Mouse (Mus musculus) midbrain, embryonic 14.5 days (tissue): ENCODE measurements around the gene Slc6a6. TPM values are rescaled to one million over a fixed set of nuclear protein-coding genes. Genes with fewer than 3 reads are reported as not detected.
A peak's percentile ranks its signal among the peaks of the same experiment; 100 is the strongest.

Source experiments
- ATAC-seq: fragments of 200-750 bp; cut with Nextera tagmentation; 2 replicates; pipeline ENCODE4 v1.8.0; 2017; ENCODE audit warnings: moderate number of reproducible peaks, moderate library complexity; ENCODE audit not compliant: low FRiP score, low TSS enrichment
- DNase-seq: peaks from one replicate; pipeline ENCODE4 v3.0.0-alpha.2; 2015
- H3K27ac ChIP-seq: fragments of 300-500 bp; sonication (generic); replicated peaks from 2 replicates; pipeline ENCODE4 v1.5.1; 2014; ENCODE audit warnings: mild to moderate bottlenecking, low read depth, low read length, moderate library complexity
- H3K27me3 ChIP-seq: fragments of 300-500 bp; sonication (generic); 2 replicates; pipeline ENCODE4 v1.6.1; 2014; ENCODE audit warnings: low read length, control low read depth, mixed read lengths; ENCODE audit not compliant: control insufficient read depth, insufficient read depth
- H3K36me3 ChIP-seq: fragments of 300-500 bp; sonication (generic); 2 replicates; pipeline ENCODE4 v1.6.1; 2014; ENCODE audit warnings: low read length, control low read depth; ENCODE audit not compliant: control insufficient read depth, insufficient read depth
- H3K4me1 ChIP-seq: fragments of 300-500 bp; sonication (generic); 2 replicates; pipeline ENCODE4 v1.6.1; 2014; ENCODE audit warnings: mild to moderate bottlenecking, antibody characterized with exemption, low read length, control low read depth; ENCODE audit not compliant: control insufficient read depth, insufficient read depth
- H3K4me2 ChIP-seq: fragments of 300-500 bp; sonication (generic); 2 replicates; pipeline ENCODE4 v1.6.1; 2014; ENCODE audit warnings: mild to moderate bottlenecking, low read length, moderate library complexity
- H3K4me3 ChIP-seq: fragments of 300-500 bp; sonication (generic); replicated peaks from 2 replicates; pipeline ENCODE4 v1.5.1; 2014; ENCODE audit warnings: low read depth, low read length
- H3K9ac ChIP-seq: fragments of 300-500 bp; sonication (generic); replicated peaks from 2 replicates; pipeline ENCODE4 v1.6.1; 2014; ENCODE audit warnings: mild to moderate bottlenecking, low read length, moderate library complexity
- H3K9me3 ChIP-seq: fragments of 300-500 bp; sonication (generic); 2 replicates; pipeline ENCODE4 v1.6.1; 2016; ENCODE audit warnings: low read length, control low read depth, mixed read lengths; ENCODE audit not compliant: control insufficient read depth
- WGBS: fragments of 180-500 bp; shearing (Covaris S2); extraction: QIAGEN DNeasy Blood & Tissue Kit; methylation state at CpG from one replicate; pipeline ENCODE4 v1.1.7; 2014; 5-methylcytosine and 5-hydroxymethylcytosine counted together
- polyA plus RNA-seq: library from polyadenylated mRNA; unstranded; fragments of >200 nt; fragmentation: Nextera tagmentation; extraction: Ambion mirVana; gene quantifications from 2 replicates; pipeline ENCODE4 v1.2.1, GENCODE M21; 2014

Slc6a6 gene
- polyA plus RNA-seq, 1 experiment from 2014 or later, result 94.3 TPM

DNA sequence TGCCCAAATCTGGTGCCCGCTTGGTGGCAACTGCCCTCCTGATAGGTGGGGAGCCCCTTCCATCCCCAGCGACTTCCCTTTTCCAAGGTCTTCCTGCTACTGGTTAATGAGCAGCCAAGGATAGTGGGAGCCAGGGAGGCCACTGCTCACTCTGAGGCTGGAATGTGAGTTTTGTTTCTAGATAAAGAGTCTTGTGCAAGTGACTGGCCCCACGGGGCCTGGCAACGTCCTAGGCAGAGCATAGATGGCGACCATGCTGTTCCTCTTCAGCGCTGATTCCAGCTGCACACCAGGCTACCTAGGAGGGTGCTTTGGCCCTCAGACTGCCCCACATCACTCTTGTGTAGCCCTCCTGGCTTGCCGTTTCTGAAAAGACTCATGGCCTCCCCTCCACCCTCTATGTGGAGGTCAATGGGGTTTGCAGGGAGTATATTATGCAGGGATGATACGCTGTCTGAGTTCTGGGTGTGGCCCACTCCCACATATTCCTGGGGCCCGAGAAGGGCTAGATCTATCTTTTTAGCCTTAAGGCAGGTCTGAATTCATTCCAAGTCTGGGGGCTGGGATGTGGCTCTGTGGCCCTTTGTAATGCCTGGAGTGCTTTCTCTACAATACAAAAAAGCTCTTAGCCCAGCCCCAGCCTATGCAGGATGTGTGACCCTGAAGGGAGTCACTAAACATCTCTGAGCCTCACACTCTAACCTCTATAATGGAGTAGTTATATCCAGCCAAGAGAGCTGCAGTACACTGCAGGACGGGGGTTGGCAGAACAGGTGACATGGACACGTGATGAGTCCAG lies 17.2 kb downstream of the Slc6a6 start:
- H3K9me3 ChIP-seq, result no peaks in the 10 kb centered on the region
- H3K9ac ChIP-seq, result no peak overlapping the region
- no peak overlapping the region for H3K4me3 ChIP-seq
- ATAC-seq (no peak), DNase-seq (no peak)
- no peaks in the 10 kb centered on the region for H3K27me3 ChIP-seq
- no peak overlapping the region for H3K27ac ChIP-seq
- WGBS, result 81% methylated on average over 11 of the region's 11 CpGs
- H3K4me1 ChIP-seq, result 0 out of 2 replicates have a peak, but pooled peaks cover 8% of the 10 kb centered on the region
- H3K36me3 ChIP-seq, result peaks cover 44% of the 10 kb centered on the region
- no peak overlapping the region for H3K4me2 ChIP-seq

DNA sequence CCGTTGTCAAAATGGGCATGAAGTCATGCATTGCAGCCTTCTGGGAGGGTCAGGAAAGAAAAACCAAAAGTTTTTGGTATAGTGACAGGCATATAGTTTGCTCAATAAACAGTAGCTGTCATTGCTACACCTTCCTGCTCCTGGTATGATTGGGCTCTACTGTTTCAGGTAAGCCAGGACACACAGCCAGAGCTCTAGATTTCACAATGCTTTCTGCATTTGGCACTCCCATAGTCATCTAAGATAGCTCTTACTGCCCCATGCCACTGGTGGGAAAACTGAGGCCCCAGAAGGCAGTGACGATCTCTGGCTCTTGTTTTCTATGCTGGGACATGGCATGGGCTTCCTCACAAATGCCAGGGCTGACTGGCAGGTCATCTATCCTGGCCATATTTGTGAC lies 19.6 kb downstream of the Slc6a6 start:
- Histone ChIP-seq H3K4me2 (no peak overlapping the region), H3K9ac (no peak overlapping the region), H3K27ac (no peak overlapping the region), H3K4me1 (0 out of 2 replicates have a peak, but pooled peaks cover 12% of the 10 kb centered on the region), H3K4me3 (no peak overlapping the region), H3K36me3 (peaks cover 50% of the 10 kb centered on the region), H3K9me3 (no peaks in the 10 kb centered on the region), H3K27me3 (no peaks in the 10 kb centered on the region)
- 97% methylated on average over 2 of the region's 2 CpGs for WGBS
- ATAC-seq (no peak), DNase-seq (no peak)

DNA sequence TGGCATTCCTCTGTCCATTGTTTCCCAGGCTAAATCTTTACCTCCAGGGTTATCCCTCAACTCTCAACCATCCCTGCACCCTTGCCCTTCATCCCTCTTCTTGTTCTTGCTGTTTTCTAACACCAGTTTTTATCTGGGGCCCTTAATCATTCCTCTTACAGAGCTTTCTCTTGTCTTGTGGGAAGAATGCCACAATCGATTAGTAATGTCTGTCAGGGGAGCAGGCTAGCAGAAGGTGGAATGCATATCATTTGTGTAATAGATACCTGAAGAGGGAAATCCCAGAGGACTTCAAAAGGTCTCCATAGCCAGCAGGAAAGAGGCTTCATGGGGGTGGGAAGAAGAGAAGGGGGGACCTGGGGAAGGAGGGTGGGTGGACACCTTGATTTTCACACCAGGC lies 20.6 kb downstream of the Slc6a6 start:
- H3K9ac ChIP-seq, result no peak overlapping the region
- H3K9me3 ChIP-seq, result no peaks in the 10 kb centered on the region
- 95% methylated on average over 1 of the region's 1 CpGs for WGBS
- 0 out of 2 replicates have a peak, but pooled peaks cover 13% of the 10 kb centered on the region for H3K4me1 ChIP-seq
- no peak overlapping the region for H3K27ac ChIP-seq
- no peaks in the 10 kb centered on the region for H3K27me3 ChIP-seq
- ATAC-seq (no peak), DNase-seq (no peak)
- no peak overlapping the region for H3K4me3 ChIP-seq
- H3K4me2 ChIP-seq, result no peak overlapping the region
- H3K36me3 ChIP-seq, result peaks cover 50% of the 10 kb centered on the region

- Histone ChIP-seq H3K36me3 (peaks cover 45% of the 10 kb centered on the region), H3K27ac (no peak overlapping the region), H3K9ac (no peak overlapping the region), H3K4me2 (no peak overlapping the region), H3K9me3 (no peaks in the 10 kb centered on the region), H3K27me3 (no peaks in the 10 kb centered on the region), H3K4me3 (no peak overlapping the region), H3K4me1 (0 out of 2 replicates have a peak, but pooled peaks cover 17% of the 10 kb centered on the region)
- 87% methylated on average over 4 of the region's 4 CpGs for WGBS
- no peak for ATAC-seq
- no peak for DNase-seq
Measured at GRCm38 (mm10) chr6:91705651-91706050, 21.8 kb downstream of the Slc6a6 start.

DNA sequence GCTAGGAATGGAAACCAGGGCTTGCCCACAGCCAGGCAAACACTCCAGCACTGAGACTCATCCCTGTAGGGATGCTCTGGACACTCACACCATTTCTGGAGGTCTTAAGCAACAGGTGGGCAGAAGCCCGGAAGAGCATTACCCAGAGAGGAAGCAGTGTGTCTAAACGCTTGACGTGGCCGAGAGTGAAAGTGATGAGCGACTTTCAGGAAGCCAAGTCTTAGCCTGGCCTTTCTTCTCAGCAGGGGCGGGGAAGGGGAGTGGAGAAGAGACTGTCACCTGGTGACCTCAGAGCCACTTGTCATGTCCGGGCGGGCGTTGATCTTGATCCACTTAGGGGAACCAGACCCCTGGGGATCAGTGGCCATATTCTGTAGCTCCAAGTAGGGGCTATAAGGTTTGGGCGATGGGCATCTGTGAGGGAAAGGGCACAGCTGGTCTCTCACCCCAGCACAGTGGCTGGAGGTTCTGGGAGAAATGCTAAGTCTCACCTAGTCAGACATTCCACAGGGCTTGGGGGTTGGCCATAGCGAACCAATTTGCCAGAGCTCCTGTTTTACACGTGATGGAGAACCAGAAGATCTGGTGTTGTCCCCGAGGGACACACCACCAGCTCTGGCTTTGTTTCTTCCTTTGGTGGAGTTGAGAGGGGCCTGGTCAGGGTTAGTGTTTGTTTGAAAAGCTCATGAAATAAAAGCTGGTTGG lies 22.4 kb downstream of the Slc6a6 start:
- ATAC-seq (no peak), DNase-seq (no peak)
- H3K27ac ChIP-seq, result no peak overlapping the region
- no peak overlapping the region for H3K9ac ChIP-seq
- peaks cover 41% of the 10 kb centered on the region for H3K36me3 ChIP-seq
- H3K27me3 ChIP-seq, result no peaks in the 10 kb centered on the region
- H3K4me2 ChIP-seq, result no peak overlapping the region
- H3K9me3 ChIP-seq, result no peaks in the 10 kb centered on the region
- 0 out of 2 replicates have a peak, but pooled peaks cover 19% of the 10 kb centered on the region for H3K4me1 ChIP-seq
- no peak overlapping the region for H3K4me3 ChIP-seq
- WGBS, result 87% methylated on average over 13 of the region's 13 CpGs

DNA sequence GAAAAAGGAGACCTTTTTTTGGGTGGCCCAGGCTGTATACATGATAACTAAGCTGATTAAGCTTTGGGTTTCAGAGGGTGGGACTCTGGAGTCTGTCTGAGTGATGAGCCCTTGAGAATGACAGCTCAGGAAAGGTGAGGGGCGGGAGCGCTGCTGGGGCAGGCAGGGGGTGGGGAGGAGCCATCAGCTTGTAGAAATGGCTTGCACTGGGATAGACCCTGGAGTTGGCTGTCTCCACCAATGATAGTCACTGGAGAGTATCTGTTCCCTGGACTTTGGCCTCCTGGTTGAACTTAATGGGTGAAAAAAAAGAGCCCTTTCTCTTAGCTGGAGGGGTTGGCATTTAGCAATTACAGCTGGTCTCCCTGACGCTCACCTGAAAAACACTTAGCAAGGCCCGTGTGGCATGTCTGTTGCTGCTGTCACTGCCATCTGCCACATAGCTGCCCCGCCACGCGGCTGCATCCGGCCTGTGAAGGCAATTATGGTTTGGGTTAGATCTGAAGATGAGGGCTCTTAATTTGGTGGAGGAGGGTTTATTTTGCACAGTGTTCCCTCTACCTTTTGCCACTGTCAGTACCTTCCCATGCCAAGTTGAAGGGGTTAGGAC lies 23.5 kb downstream of the Slc6a6 start:
- Histone ChIP-seq H3K9ac (no peak overlapping the region), H3K27me3 (no peaks in the 10 kb centered on the region), H3K27ac (peak overlapping the region; percentile 87), H3K4me2 (no peak overlapping the region), H3K4me1 (peaks cover 27% of the 10 kb centered on the region; the same call in 1 of the 2 replicates), H3K36me3 (peaks cover 42% of the 10 kb centered on the region), H3K4me3 (no peak overlapping the region), H3K9me3 (no peaks in the 10 kb centered on the region)
- 80% methylated on average over 8 of the region's 8 CpGs for WGBS
- ATAC-seq (no peak), DNase-seq (no peak)

- ATAC-seq (no peak), DNase-seq (peak; percentile 63)
- Histone ChIP-seq H3K9me3 (no peaks in the 10 kb centered on the region), H3K4me2 (no peak overlapping the region), H3K36me3 (peaks cover 38% of the 10 kb centered on the region), H3K4me3 (no peak overlapping the region), H3K4me1 (peaks cover 33% of the 10 kb centered on the region), H3K27ac (peak overlapping the region; percentile 87), H3K9ac (no peak overlapping the region), H3K27me3 (no peaks in the 10 kb centered on the region)
- 73% methylated on average over 11 of the region's 11 CpGs for WGBS
Measured at GRCm38 (mm10) chr6:91707886-91708564, 24.2 kb downstream of the Slc6a6 start.

- Histone ChIP-seq H3K9ac (no peak overlapping the region), H3K4me1 (peaks cover 41% of the 10 kb centered on the region), H3K36me3 (peaks cover 30% of the 10 kb centered on the region), H3K27me3 (no peaks in the 10 kb centered on the region), H3K27ac (peak overlapping the region; percentile 87), H3K4me2 (no peak overlapping the region), H3K4me3 (no peak overlapping the region), H3K9me3 (no peaks in the 10 kb centered on the region)
- ATAC-seq (no peak), DNase-seq (peak; percentile 22)
- 96% methylated on average over 1 of the region's 2 CpGs for WGBS
Measured at GRCm38 (mm10) chr6:91708919-91709318, 25.1 kb downstream of the Slc6a6 start.
